Mouse (Mus musculus) cerebellum, adult 11-12 months (tissue): ENCODE results near the gene Ppox.
A peak's percentile ranks its signal among the peaks of the same experiment; 100 is the strongest.

Experiments used
- DNase-seq: peaks from one replicate; pipeline ENCODE4 v3.0.0; 2022

Gene Ppox

GRCm38 (mm10) chr1:171265971-171266744, 14.8 kb downstream of the Ppox start:
- no peak for DNase-seq

- no peak for DNase-seq
Measured at GRCm38 (mm10) chr1:171263666-171264461, 17.1 kb downstream of the Ppox start.

- DNase-seq, result peak; percentile 19
Measured at GRCm38 (mm10) chr1:171263185-171263611, 17.8 kb downstream of the Ppox start.

- peak; percentile 40 for DNase-seq
Measured at GRCm38 (mm10) chr1:171262594-171263130, 18.3 kb downstream of the Ppox start.

- DNase-seq, result no peak
Measured at GRCm38 (mm10) chr1:171260316-171260715, 20.7 kb downstream of the Ppox start.

GRCm38 (mm10) chr1:171258921-171259320, 22.1 kb downstream of the Ppox start:
- peak; percentile 6 for DNase-seq

GRCm38 (mm10) chr1:171257781-171258180, 23.2 kb downstream of the Ppox start:
- DNase-seq, result no peak

GRCm38 (mm10) chr1:171256937-171257548, 23.9 kb downstream of the Ppox start:
- no peak for DNase-seq

- DNase-seq, result no peak
Measured at GRCm38 (mm10) chr1:171256095-171256818, 24.7 kb downstream of the Ppox start.

GRCm38 (mm10) chr1:171252415-171252814, 28.6 kb downstream of the Ppox start:
- no peak for DNase-seq

GRCm38 (mm10) chr1:171251594-171252324, 29.2 kb downstream of the Ppox start:
- no peak for DNase-seq

- no peak for DNase-seq
Measured at GRCm38 (mm10) chr1:171250680-171251593, 30.0 kb downstream of the Ppox start, which contains the start of gene Ndufs2. TSS of gene Ndufs2 (minus strand) at chr1:171251388.

GRCm38 (mm10) chr1:171249913-171250600, 30.9 kb downstream of the Ppox start, which contains the start of gene Adamts4:
TSS of gene Adamts4 (plus strand) at chr1:171250421.
- DNase-seq, result no peak

- no peak for DNase-seq
Measured at GRCm38 (mm10) chr1:171248386-171249226, 32.4 kb downstream of the Ppox start.

- no peak for DNase-seq
Measured at GRCm38 (mm10) chr1:171247916-171248315, 33.1 kb downstream of the Ppox start.

- peak; percentile 56 for DNase-seq
Measured at GRCm38 (mm10) chr1:171247453-171247841, 33.5 kb downstream of the Ppox start.

- peak; percentile 98 for DNase-seq
Measured at GRCm38 (mm10) chr1:171246709-171247452, 34.1 kb downstream of the Ppox start.

GRCm38 (mm10) chr1:171245353-171245752, 35.6 kb downstream of the Ppox start:
- no peak for DNase-seq
